Mouse (Mus musculus): ENCODE results near the gene Usp32. TPM values are rescaled to one million over a fixed set of nuclear protein-coding genes. Genes with fewer than 3 reads are reported as not detected.
"Not testable (repeated sequence)": the region's sequence is repeated elsewhere in the genome, so short reads cannot be mapped to it uniquely, and the experiment has no call there.

The Usp32 gene
- polyA plus RNA-seq, 1 experiment from 2014 or later = 7.9 TPM

DNA sequence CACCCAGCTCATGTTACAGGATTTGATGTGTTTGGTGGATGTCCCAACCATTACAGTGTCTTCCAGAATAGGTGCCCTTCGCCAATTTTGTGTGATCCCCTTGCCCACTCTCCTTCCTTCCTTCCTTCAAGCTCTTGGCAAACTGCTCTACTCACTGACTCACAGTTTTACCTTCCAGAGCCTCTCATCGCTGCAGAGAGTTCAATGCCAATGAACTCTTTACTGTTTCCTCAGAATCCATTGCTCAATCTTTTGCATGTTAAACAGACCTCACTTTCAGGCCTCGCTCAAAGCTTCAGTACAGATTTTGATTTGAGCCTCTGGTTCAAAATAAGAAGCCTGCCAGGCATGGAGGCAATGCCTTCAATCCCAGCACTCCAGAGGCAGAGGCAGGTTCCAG, 36.0 kb upstream of the Usp32 start:
- Histone ChIP-seq H3K36me3 (ENCODE audit: control insufficient read depth, insufficient read depth, low read length) (no peaks in the 10 kb centered on the region), H3K9me3 (ENCODE audit: control insufficient read depth, low read length) (no peaks in the 10 kb centered on the region), H3K4me2 (ENCODE audit: low read depth) (no peak overlapping the region), H3K27me3 (ENCODE audit: control insufficient read depth, insufficient read depth, low read length) (no peaks in the 10 kb centered on the region), H3K27ac (ENCODE audit: low read depth, low read length) (no peak overlapping the region), H3K4me1 (ENCODE audit: control insufficient read depth, insufficient read depth, low read length) (no peaks in the 10 kb centered on the region), H3K9ac (ENCODE audit: low read length) (no peak overlapping the region), H3K4me3 (ENCODE audit: low read depth, low read length) (no peak overlapping the region)
- DNase-seq (ENCODE audit: low spot score) (no peak), ATAC-seq (ENCODE audit: insufficient read depth, low FRiP score, low TSS enrichment) (no peak)
- 88% methylated on average over 3 of the region's 3 CpGs for WGBS

DNA sequence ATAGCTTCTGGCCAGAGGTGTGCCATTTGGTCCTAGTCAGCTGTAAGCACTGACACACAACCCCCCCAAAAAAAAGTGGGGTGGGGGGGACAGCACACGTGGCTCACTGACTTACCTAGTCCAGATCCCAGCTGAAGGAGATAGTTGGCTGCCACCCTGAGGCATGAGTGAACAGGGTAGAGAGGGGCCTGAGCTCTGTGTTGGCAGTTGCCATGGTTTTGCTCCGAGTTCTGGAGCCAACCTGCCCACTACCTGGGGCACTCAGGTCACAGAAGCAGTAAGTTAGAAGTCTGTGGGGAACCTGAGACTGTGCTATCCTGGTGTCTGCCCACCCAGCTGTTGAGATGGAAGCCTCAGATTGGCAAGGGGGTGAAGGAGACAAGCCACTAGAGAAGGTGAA, 30.9 kb upstream of the Usp32 start:
- H3K4me3 ChIP-seq (ENCODE audit: low read depth, low read length) = no peak overlapping the region
- H3K9me3 ChIP-seq (ENCODE audit: control insufficient read depth, low read length) = no peaks in the 10 kb centered on the region
- H3K27ac ChIP-seq (ENCODE audit: low read depth, low read length) = no peak overlapping the region
- no peaks in the 10 kb centered on the region for H3K27me3 ChIP-seq (ENCODE audit: control insufficient read depth, insufficient read depth, low read length)
- no peak overlapping the region for H3K9ac ChIP-seq (ENCODE audit: low read length)
- ATAC-seq (ENCODE audit: insufficient read depth, low FRiP score, low TSS enrichment) (no peak), DNase-seq (ENCODE audit: low spot score) (no peak)
- WGBS = 43% methylated on average over 2 of the region's 2 CpGs
- no peaks in the 10 kb centered on the region for H3K4me1 ChIP-seq (ENCODE audit: control insufficient read depth, insufficient read depth, low read length)
- H3K4me2 ChIP-seq (ENCODE audit: low read depth) = no peak overlapping the region
- no peaks in the 10 kb centered on the region for H3K36me3 ChIP-seq (ENCODE audit: control insufficient read depth, insufficient read depth, low read length)

- WGBS = 11% methylated on average over 21 of the region's 21 CpGs
- peak within 1 kb of the TSS; percentile 48 for H3K4me2 ChIP-seq (ENCODE audit: low read depth)
Observed at GRCm38 (mm10) chr11:85170058-85170740, 30.2 kb upstream of the Usp32 start, which contains the start of gene 1700125H20Rik. Gene 1700125H20Rik, plus strand, starts transcription at chr11:85170404.

GRCm38 (mm10) chr11:85167503-85167902, 27.5 kb upstream of the Usp32 start:
- Histone ChIP-seq H3K4me1 (ENCODE audit: control insufficient read depth, insufficient read depth, low read length) (no peaks in the 10 kb centered on the region), H3K27me3 (ENCODE audit: control insufficient read depth, insufficient read depth, low read length) (no peaks in the 10 kb centered on the region), H3K27ac (ENCODE audit: low read depth, low read length) (no peak overlapping the region), H3K4me3 (ENCODE audit: low read depth, low read length) (no peak overlapping the region), H3K36me3 (ENCODE audit: control insufficient read depth, insufficient read depth, low read length) (no peaks in the 10 kb centered on the region), H3K4me2 (ENCODE audit: low read depth) (no peak overlapping the region), H3K9me3 (ENCODE audit: control insufficient read depth, low read length) (no peaks in the 10 kb centered on the region), H3K9ac (ENCODE audit: low read length) (no peak overlapping the region)
- 83% methylated on average over 1 of the region's 1 CpGs for WGBS
- ATAC-seq (ENCODE audit: insufficient read depth, low FRiP score, low TSS enrichment) (no peak), DNase-seq (ENCODE audit: low spot score) (no peak)

More at GRCm38 (mm10) chr11:85170058-85170740, 30.2 kb upstream of the Usp32 start, which contains the start of gene 1700125H20Rik:
- DNase-seq (ENCODE audit: low spot score) = peak; percentile 92
- H3K4me1 ChIP-seq (ENCODE audit: control insufficient read depth, insufficient read depth, low read length) = no peaks in the 10 kb centered on the region
- no peaks in the 10 kb centered on the region for H3K9me3 ChIP-seq (ENCODE audit: control insufficient read depth, low read length)
- no peaks in the 10 kb centered on the region for H3K27me3 ChIP-seq (ENCODE audit: control insufficient read depth, insufficient read depth, low read length)
- peak within 1 kb of the TSS; percentile 62 for H3K9ac ChIP-seq (ENCODE audit: low read length)
- no peaks in the 10 kb centered on the region for H3K36me3 ChIP-seq (ENCODE audit: control insufficient read depth, insufficient read depth, low read length)
- H3K4me3 ChIP-seq (ENCODE audit: low read depth, low read length) = no peak within 1 kb of the TSS
- no peak within 1 kb of the TSS for H3K27ac ChIP-seq (ENCODE audit: low read depth, low read length)
- ATAC-seq (ENCODE audit: insufficient read depth, low FRiP score, low TSS enrichment) = peak; percentile 78; the same call in 1 of the 2 replicates

- Histone ChIP-seq H3K9ac (ENCODE audit: low read length) (no peak overlapping the region), H3K27me3 (ENCODE audit: control insufficient read depth, insufficient read depth, low read length) (no peaks in the 10 kb centered on the region), H3K27ac (ENCODE audit: low read depth, low read length) (no peak overlapping the region), H3K36me3 (ENCODE audit: control insufficient read depth, insufficient read depth, low read length) (no peaks in the 10 kb centered on the region), H3K9me3 (ENCODE audit: control insufficient read depth, low read length) (no peaks in the 10 kb centered on the region), H3K4me2 (ENCODE audit: low read depth) (no peak overlapping the region), H3K4me3 (ENCODE audit: low read depth, low read length) (no peak overlapping the region), H3K4me1 (ENCODE audit: control insufficient read depth, insufficient read depth, low read length) (no peaks in the 10 kb centered on the region)
- no peak for ATAC-seq (ENCODE audit: insufficient read depth, low FRiP score, low TSS enrichment)
- no peak for DNase-seq (ENCODE audit: low spot score)
Observed at GRCm38 (mm10) chr11:85164371-85164770, 24.4 kb upstream of the Usp32 start.

DNA sequence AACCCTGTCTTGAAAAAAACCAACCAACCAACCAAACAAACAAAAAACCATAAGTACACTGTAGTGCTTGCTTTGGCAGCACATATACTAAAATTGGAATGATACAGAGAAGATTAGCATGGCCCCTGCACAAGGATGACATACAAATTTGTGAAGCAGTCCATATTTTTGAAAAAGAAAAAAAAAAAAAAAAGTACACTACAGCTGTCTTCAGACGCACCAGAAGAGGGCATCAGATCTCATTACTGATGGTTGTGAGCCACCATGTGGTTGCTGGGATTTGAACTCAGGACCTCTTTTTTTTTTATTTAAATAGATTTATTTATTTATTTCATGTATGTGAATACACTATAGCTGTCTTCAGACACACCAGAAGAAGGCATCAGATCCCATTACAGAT, 23.1 kb upstream of the Usp32 start:
- not testable (repeated sequence) for ATAC-seq (ENCODE audit: insufficient read depth, low FRiP score, low TSS enrichment); H3K4me3 ChIP-seq (ENCODE audit: low read depth, low read length); H3K27ac ChIP-seq (ENCODE audit: low read depth, low read length); H3K9me3 ChIP-seq (ENCODE audit: control insufficient read depth, low read length); DNase-seq (ENCODE audit: low spot score); H3K4me1 ChIP-seq (ENCODE audit: control insufficient read depth, insufficient read depth, low read length); H3K9ac ChIP-seq (ENCODE audit: low read length); H3K27me3 ChIP-seq (ENCODE audit: control insufficient read depth, insufficient read depth, low read length); H3K36me3 ChIP-seq (ENCODE audit: control insufficient read depth, insufficient read depth, low read length); H3K4me2 ChIP-seq (ENCODE audit: low read depth)
- WGBS = 89% methylated on average over 1 of the region's 1 CpGs

GRCm38 (mm10) chr11:85157301-85157700, 17.3 kb upstream of the Usp32 start:
- no peak overlapping the region for H3K4me2 ChIP-seq (ENCODE audit: low read depth)
- WGBS = 68% methylated on average over 2 of the region's 2 CpGs
- no peak for DNase-seq (ENCODE audit: low spot score)

DNA sequence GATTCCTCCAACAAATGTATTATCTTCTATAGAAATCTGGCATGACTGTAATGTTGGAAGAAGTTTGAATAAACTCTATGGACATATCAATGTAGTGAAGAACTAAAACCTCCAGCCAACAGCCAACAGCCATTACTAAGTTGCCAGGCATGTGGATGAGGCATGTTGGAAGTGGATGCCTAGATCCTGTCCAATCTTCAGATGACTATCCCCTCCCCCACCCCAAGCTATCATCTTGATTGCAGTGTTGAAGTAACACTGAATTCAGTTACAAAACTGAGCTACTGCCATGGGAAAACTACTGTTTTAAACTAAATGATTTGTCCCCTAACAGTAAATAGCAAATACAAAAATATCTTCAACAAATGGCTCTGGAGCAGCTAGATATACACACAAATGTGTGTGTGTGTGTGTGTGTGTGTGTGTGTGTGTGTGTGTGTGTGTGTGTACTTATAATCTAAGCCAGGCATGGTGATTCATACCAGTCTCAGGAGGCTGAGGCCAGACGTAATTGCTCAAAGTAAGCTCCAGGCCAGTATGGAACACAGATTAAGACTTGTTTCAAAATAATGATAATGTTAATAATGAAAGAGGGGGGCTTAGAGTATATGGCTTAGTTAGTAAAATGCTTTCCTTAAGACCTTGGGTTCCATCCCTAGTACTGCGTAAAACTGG, 12.4 kb upstream of the Usp32 start:
- H3K4me3 ChIP-seq (ENCODE audit: low read depth, low read length) = no peak overlapping the region
- ATAC-seq (ENCODE audit: insufficient read depth, low FRiP score, low TSS enrichment) (no peak), DNase-seq (ENCODE audit: low spot score) (no peak)
- no peaks in the 10 kb centered on the region for H3K9me3 ChIP-seq (ENCODE audit: control insufficient read depth, low read length)
- H3K27ac ChIP-seq (ENCODE audit: low read depth, low read length) = no peak overlapping the region
- H3K36me3 ChIP-seq (ENCODE audit: control insufficient read depth, insufficient read depth, low read length) = no peaks in the 10 kb centered on the region
- WGBS = 92% methylated on average over 2 of the region's 2 CpGs
- no peaks in the 10 kb centered on the region for H3K27me3 ChIP-seq (ENCODE audit: control insufficient read depth, insufficient read depth, low read length)
- H3K9ac ChIP-seq (ENCODE audit: low read length) = no peak overlapping the region
- H3K4me1 ChIP-seq (ENCODE audit: control insufficient read depth, insufficient read depth, low read length) = no peaks in the 10 kb centered on the region
- no peak overlapping the region for H3K4me2 ChIP-seq (ENCODE audit: low read depth)

More at GRCm38 (mm10) chr11:85157301-85157700, 17.3 kb upstream of the Usp32 start:
- no peaks in the 10 kb centered on the region for H3K36me3 ChIP-seq (ENCODE audit: control insufficient read depth, insufficient read depth, low read length)
- no peak overlapping the region for H3K27ac ChIP-seq (ENCODE audit: low read depth, low read length)
- no peaks in the 10 kb centered on the region for H3K4me1 ChIP-seq (ENCODE audit: control insufficient read depth, insufficient read depth, low read length)
- no peak overlapping the region for H3K4me3 ChIP-seq (ENCODE audit: low read depth, low read length)
- no peak for ATAC-seq (ENCODE audit: insufficient read depth, low FRiP score, low TSS enrichment)
- no peaks in the 10 kb centered on the region for H3K9me3 ChIP-seq (ENCODE audit: control insufficient read depth, low read length)
- no peak overlapping the region for H3K9ac ChIP-seq (ENCODE audit: low read length)
- no peaks in the 10 kb centered on the region for H3K27me3 ChIP-seq (ENCODE audit: control insufficient read depth, insufficient read depth, low read length)

Measured in neural tube, embryonic 11.5 days (tissue).